Mouse (Mus musculus) right cerebral cortex, postnatal 25 days (tissue): ENCODE data around the gene Bcl11b.

Experiments used
- DNase-seq: peaks from one replicate; pipeline ENCODE4 v3.0.0; 2022

Gene Bcl11b

GRCm38 (mm10) chr12:108003483-108003882 is at the start of gene Bcl11b:
Gene Bcl11b (minus strand): TSS chr12:108003602.
- no peak for DNase-seq

- DNase-seq: no peak
Observed at GRCm38 (mm10) chr12:108050996-108051395, 47.6 kb upstream of the Bcl11b start.

GRCm38 (mm10) chr12:108049625-108050024 is 46.2 kb upstream of the Bcl11b start:
- peak; percentile 36 for DNase-seq

GRCm38 (mm10) chr12:108042239-108042571 is 38.8 kb upstream of the Bcl11b start:
- DNase-seq: no peak

GRCm38 (mm10) chr12:108041571-108042238 is 38.3 kb upstream of the Bcl11b start:
- peak; percentile 35 for DNase-seq

GRCm38 (mm10) chr12:108037446-108037845 is 34.0 kb upstream of the Bcl11b start:
- DNase-seq: no peak

GRCm38 (mm10) chr12:108035412-108036078 is 32.1 kb upstream of the Bcl11b start:
- no peak for DNase-seq

GRCm38 (mm10) chr12:108022835-108023615 is 19.6 kb upstream of the Bcl11b start:
- DNase-seq: no peak

GRCm38 (mm10) chr12:108012003-108012402 is 8.6 kb upstream of the Bcl11b start:
- no peak for DNase-seq

GRCm38 (mm10) chr12:108010346-108010745 is 6.9 kb upstream of the Bcl11b start:
- DNase-seq: no peak

GRCm38 (mm10) chr12:108009156-108009555 is 5.8 kb upstream of the Bcl11b start:
- no peak for DNase-seq

GRCm38 (mm10) chr12:108005816-108006626 is 2.6 kb upstream of the Bcl11b start:
- peak; percentile 69 for DNase-seq

- DNase-seq: no peak
Observed at GRCm38 (mm10) chr12:108005488-108005800, 2.0 kb upstream of the Bcl11b start.

GRCm38 (mm10) chr12:108004701-108005487 is 1.5 kb upstream of the Bcl11b start:
- no peak for DNase-seq

GRCm38 (mm10) chr12:108003928-108004327 is 526 bp upstream of the Bcl11b start:
- DNase-seq: peak; percentile 68

- DNase-seq: no peak
Observed at GRCm38 (mm10) chr12:108002436-108003189, 789 bp downstream of the Bcl11b start.

- no peak for DNase-seq
Observed at GRCm38 (mm10) chr12:108001652-108002340, 1.6 kb downstream of the Bcl11b start.

GRCm38 (mm10) chr12:108000715-108001080 is 2.7 kb downstream of the Bcl11b start:
- DNase-seq: no peak

- no peak for DNase-seq
Observed at GRCm38 (mm10) chr12:107999751-108000714, 3.4 kb downstream of the Bcl11b start.

GRCm38 (mm10) chr12:107998746-107999145 is 4.7 kb downstream of the Bcl11b start:
- peak; percentile 86 for DNase-seq
